Mouse (Mus musculus): ENCODE measurements at regions not wholly inside any gene's neighbourhood (a gene's known extent, or its start where the extent isn't known, plus 50 kb on each side); places are given as distances from the start of the nearest gene placed in this dataset.

GRCm38 (mm10) chr10:109486917-109487604 lies 476.3 kb upstream of the Syt1 start:
- DNase-seq (ENCODE audit: extremely low spot score in 1 of 2, low spot score in 1 of 2), result no peak

- DNase-seq (ENCODE audit: extremely low spot score in 1 of 2, low spot score in 1 of 2), result no peak
These were observed 469.8 kb upstream of the Syt1 start for GRCm38 (mm10) chr10:109480551-109480950.

GRCm38 (mm10) chr10:109479941-109480340 lies 469.2 kb upstream of the Syt1 start:
- DNase-seq (ENCODE audit: extremely low spot score in 1 of 2, low spot score in 1 of 2), result no peak

GRCm38 (mm10) chr10:109466516-109466915 lies 455.7 kb upstream of the Syt1 start:
- no peak for DNase-seq (ENCODE audit: extremely low spot score in 1 of 2, low spot score in 1 of 2)

- no peak for DNase-seq (ENCODE audit: extremely low spot score in 1 of 2, low spot score in 1 of 2)
These were observed 420.3 kb upstream of the Syt1 start for GRCm38 (mm10) chr10:109431112-109431511.

GRCm38 (mm10) chr10:109427878-109428277 lies 417.1 kb upstream of the Syt1 start:
- DNase-seq (ENCODE audit: extremely low spot score in 1 of 2, low spot score in 1 of 2), result no peak

- no peak for DNase-seq (ENCODE audit: extremely low spot score in 1 of 2, low spot score in 1 of 2)
These were observed 396.2 kb upstream of the Syt1 start for GRCm38 (mm10) chr10:109407011-109407410.

GRCm38 (mm10) chr10:109405116-109405685 lies 394.4 kb upstream of the Syt1 start:
- DNase-seq (ENCODE audit: extremely low spot score in 1 of 2, low spot score in 1 of 2), result no peak

- no peak for DNase-seq (ENCODE audit: extremely low spot score in 1 of 2, low spot score in 1 of 2)
These were observed 373.0 kb upstream of the Syt1 start for GRCm38 (mm10) chr10:109383758-109384157.

GRCm38 (mm10) chr10:109378846-109379245 lies 368.1 kb upstream of the Syt1 start:
- no peak for DNase-seq (ENCODE audit: extremely low spot score in 1 of 2, low spot score in 1 of 2)

- no peak for DNase-seq (ENCODE audit: extremely low spot score in 1 of 2, low spot score in 1 of 2)
These were observed 349.4 kb upstream of the Syt1 start for GRCm38 (mm10) chr10:109360161-109360560.

GRCm38 (mm10) chr10:109358812-109359211 lies 348.0 kb upstream of the Syt1 start:
- no peak for DNase-seq (ENCODE audit: extremely low spot score in 1 of 2, low spot score in 1 of 2)

GRCm38 (mm10) chr10:109332846-109333386 lies 322.1 kb upstream of the Syt1 start:
- no peak for DNase-seq (ENCODE audit: extremely low spot score in 1 of 2, low spot score in 1 of 2)

GRCm38 (mm10) chr10:109309286-109309685 lies 298.5 kb upstream of the Syt1 start:
- DNase-seq (ENCODE audit: extremely low spot score in 1 of 2, low spot score in 1 of 2), result no peak

GRCm38 (mm10) chr10:109300199-109300598 lies 289.4 kb upstream of the Syt1 start:
- DNase-seq (ENCODE audit: extremely low spot score in 1 of 2, low spot score in 1 of 2), result no peak

- no peak for DNase-seq (ENCODE audit: extremely low spot score in 1 of 2, low spot score in 1 of 2)
These were observed 289.0 kb upstream of the Syt1 start for GRCm38 (mm10) chr10:109299785-109300184.

GRCm38 (mm10) chr10:109283348-109283747 lies 272.6 kb upstream of the Syt1 start:
- no peak for DNase-seq (ENCODE audit: extremely low spot score in 1 of 2, low spot score in 1 of 2)

- no peak for DNase-seq (ENCODE audit: extremely low spot score in 1 of 2, low spot score in 1 of 2)
These were observed 239.0 kb upstream of the Syt1 start for GRCm38 (mm10) chr10:109249781-109250180.

GRCm38 (mm10) chr10:109246328-109246727 lies 235.5 kb upstream of the Syt1 start:
- no peak for DNase-seq (ENCODE audit: extremely low spot score in 1 of 2, low spot score in 1 of 2)

GRCm38 (mm10) chr10:109237026-109237425 lies 226.2 kb upstream of the Syt1 start:
- no peak for DNase-seq (ENCODE audit: extremely low spot score in 1 of 2, low spot score in 1 of 2)

GRCm38 (mm10) chr10:109226989-109227388 lies 216.2 kb upstream of the Syt1 start:
- DNase-seq (ENCODE audit: extremely low spot score in 1 of 2, low spot score in 1 of 2), result no peak

All from layer of hippocampus, postnatal 25 days (tissue).